Mouse (Mus musculus): ENCODE results near the gene Clca4a. TPM values are rescaled to one million over a fixed set of nuclear protein-coding genes. Genes with fewer than 3 reads are reported as not detected.

Gene Clca4a
- total and polyA plus RNA-seq, 2 experiments from 2014 or later = not detected

DNA sequence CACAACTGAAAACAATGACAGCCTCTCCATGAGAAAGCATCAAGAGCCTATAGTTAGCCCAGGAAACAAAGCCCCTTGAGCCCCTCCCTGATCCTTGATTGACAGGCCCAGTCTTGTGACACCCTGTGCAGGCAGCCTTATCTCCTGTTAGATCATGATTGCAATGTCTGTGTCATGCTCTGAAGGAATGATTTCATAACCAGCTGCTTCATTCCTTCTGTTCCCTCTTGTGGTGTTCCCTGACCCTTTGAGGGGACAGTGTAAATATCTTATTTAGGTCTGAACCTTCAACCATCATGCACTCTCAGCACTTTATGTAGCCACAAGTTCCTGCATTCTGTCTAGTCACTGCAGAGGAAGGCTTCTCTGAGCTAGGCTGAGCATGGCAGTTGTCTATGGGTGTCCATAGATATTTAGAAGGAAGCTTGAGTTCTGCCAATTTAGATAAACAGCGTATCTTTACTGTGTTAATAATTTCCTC is 41.8 kb downstream of the Clca4a start:
- ATAC-seq (no peak), DNase-seq (ENCODE audit: low spot score) (no peak)
- Histone ChIP-seq H3K4me3 (ENCODE audit: low read length) (no peak overlapping the region), H3K9me3 (ENCODE audit: low read length) (no peaks in the 10 kb centered on the region), H3K36me3 (ENCODE audit: insufficient read depth, low read length) (no peaks in the 10 kb centered on the region), H3K27ac (no peak overlapping the region), H3K4me2 (ENCODE audit: low read depth, low read length) (no peak overlapping the region), H3K4me1 (ENCODE audit: insufficient read depth, low read length) (no peaks in the 10 kb centered on the region), H3K9ac (replicated peaks; ENCODE audit: low read length) (no peak overlapping the region), H3K27me3 (ENCODE audit: insufficient read depth, low read length) (no peaks in the 10 kb centered on the region)
- TF ChIP-seq CTCF (IDR thresholded peaks at IDR 0.05; ENCODE audit: low read depth) = no peak
- WGBS = 95% methylated on average over 1 of the region's 1 CpGs

DNA sequence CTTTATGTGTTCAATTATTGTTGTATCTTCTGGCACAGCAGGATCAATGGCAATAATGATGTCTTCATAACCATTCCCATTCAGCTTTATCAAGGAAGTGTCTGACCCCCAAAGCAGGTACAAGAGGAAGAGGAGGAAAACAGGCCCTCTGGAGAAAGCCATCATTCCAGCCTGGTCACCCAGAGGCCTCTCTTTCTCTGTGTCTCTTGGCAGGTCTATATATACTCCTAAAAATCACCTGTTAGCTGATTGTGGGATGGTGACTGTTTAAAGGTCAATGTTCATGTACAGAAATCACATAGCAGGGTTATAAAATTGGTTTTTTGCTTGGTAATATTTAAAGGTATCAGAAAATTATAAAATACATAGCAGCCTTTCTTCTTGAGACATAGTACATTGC is 42.5 kb downstream of the Clca4a start, which contains the start of gene Clca4b:
Gene Clca4b (minus strand): TSS at position 195 of the 400 bp plus-strand sequence.
- no peak within 1 kb of the TSS for H3K4me2 ChIP-seq (ENCODE audit: low read depth, low read length)
- no peak within 1 kb of the TSS for H3K9ac ChIP-seq (replicated peaks; ENCODE audit: low read length)
- H3K9me3 ChIP-seq (ENCODE audit: low read length) = no peaks in the 10 kb centered on the region
- H3K27me3 ChIP-seq (ENCODE audit: insufficient read depth, low read length) = no peaks in the 10 kb centered on the region
- no peak within 1 kb of the TSS for H3K27ac ChIP-seq
- H3K4me1 ChIP-seq (ENCODE audit: insufficient read depth, low read length) = no peaks in the 10 kb centered on the region
- no peaks in the 10 kb centered on the region for H3K36me3 ChIP-seq (ENCODE audit: insufficient read depth, low read length)
- ATAC-seq (no peak), DNase-seq (ENCODE audit: low spot score) (no peak)
- no peak for TF ChIP-seq CTCF (IDR thresholded peaks at IDR 0.05; ENCODE audit: low read depth)
- H3K4me3 ChIP-seq (ENCODE audit: low read length) = no peak within 1 kb of the TSS

DNA sequence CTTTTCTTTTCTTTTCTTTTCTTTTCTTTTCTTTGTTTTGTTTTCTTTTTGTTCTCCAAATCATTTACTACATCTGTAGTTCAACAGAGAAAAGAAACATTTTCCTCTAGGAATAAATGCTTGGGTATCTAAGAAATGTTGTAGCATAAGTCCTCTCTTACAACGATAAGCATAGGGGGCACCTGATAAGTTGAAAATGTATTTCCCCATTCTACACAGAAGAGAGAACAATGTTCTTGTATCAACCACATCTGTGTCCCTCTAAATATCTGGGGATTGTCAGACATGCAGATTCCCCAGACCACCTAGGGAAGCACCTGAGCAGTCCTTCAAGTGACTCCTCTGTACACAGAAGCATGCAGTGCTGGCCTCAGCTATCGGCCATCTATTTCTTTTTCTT is 60.8 kb downstream of the Clca4a start:
- TF ChIP-seq CTCF (IDR thresholded peaks at IDR 0.05; ENCODE audit: low read depth) = no peak
- Histone ChIP-seq H3K36me3 (ENCODE audit: insufficient read depth, low read length) (no peaks in the 10 kb centered on the region), H3K27ac (no peak overlapping the region), H3K9ac (replicated peaks; ENCODE audit: low read length) (no peak overlapping the region), H3K4me3 (ENCODE audit: low read length) (no peak overlapping the region), H3K9me3 (ENCODE audit: low read length) (no peaks in the 10 kb centered on the region), H3K4me1 (ENCODE audit: insufficient read depth, low read length) (no peaks in the 10 kb centered on the region), H3K27me3 (ENCODE audit: insufficient read depth, low read length) (no peaks in the 10 kb centered on the region), H3K4me2 (ENCODE audit: low read depth, low read length) (no peak overlapping the region)
- ATAC-seq (no peak), DNase-seq (ENCODE audit: low spot score) (no peak)
- 90% methylated on average over 2 of the region's 2 CpGs for WGBS

Other genes starting within 250 kb of the Clca4a start
- gene Clca3a1, start 214.1 kb downstream of the Clca4a start, total RNA-seq (2014; rRNA removed) = 0.21 and 0.32 TPM in 2 replicates
- gene Clca3a1, start 214.1 kb downstream of the Clca4a start, polyA plus RNA-seq (2015; fragmentation: Nextera tagmentation; extraction: Ambion mirVana) = 0.36 and 0.47 TPM in 2 replicates
- 0.05 and 0.25 TPM in 2 replicates for gene Clca3a2, start 155.6 kb downstream of the Clca4a start, total RNA-seq (2014; rRNA removed)
- 0.13 and 0.25 TPM in 2 replicates for gene Clca3a2, start 155.6 kb downstream of the Clca4a start, polyA plus RNA-seq (2015; fragmentation: Nextera tagmentation; extraction: Ambion mirVana)
- gene Clca3b, start 125.7 kb downstream of the Clca4a start, total RNA-seq (2014; rRNA removed) = not detected in 2 replicates
- not detected in 2 replicates for gene Clca3b, start 125.7 kb downstream of the Clca4a start, polyA plus RNA-seq (2015; fragmentation: Nextera tagmentation; extraction: Ambion mirVana)
- gene Clca4b, start 42.5 kb downstream of the Clca4a start, total RNA-seq (2014; rRNA removed) = 0.43 TPM in 1 of 2 replicates, not detected in the other
- gene Clca4b, start 42.5 kb downstream of the Clca4a start, polyA plus RNA-seq (2015; fragmentation: Nextera tagmentation; extraction: Ambion mirVana) = 0.05 TPM in 1 of 2 replicates, not detected in the other
- not detected in 2 replicates for gene Clca1, start 57.7 kb upstream of the Clca4a start, total RNA-seq (2014; rRNA removed)
- gene Clca1, start 57.7 kb upstream of the Clca4a start, polyA plus RNA-seq (2015; fragmentation: Nextera tagmentation; extraction: Ambion mirVana) = not detected in 2 replicates
- gene Clca2, start 124.4 kb upstream of the Clca4a start, total RNA-seq (2014; rRNA removed) = 0.36 TPM in 1 of 2 replicates, not detected in the other
- 0.04 TPM in 1 of 2 replicates, not detected in the other for gene Clca2, start 124.4 kb upstream of the Clca4a start, polyA plus RNA-seq (2015; fragmentation: Nextera tagmentation; extraction: Ambion mirVana)
- 6.0 and 7.8 TPM in 2 replicates for gene Odf2l, start 143.5 kb upstream of the Clca4a start, total RNA-seq (2014; rRNA removed)
- 9.7 and 12.0 TPM in 2 replicates for gene Odf2l, start 143.5 kb upstream of the Clca4a start, polyA plus RNA-seq (2015; fragmentation: Nextera tagmentation; extraction: Ambion mirVana)